Mouse (Mus musculus) brain, adult 2 months (tissue): ENCODE data around the gene Car5a.

Experiments used
- DNase-seq: peaks from one replicate; pipeline ENCODE4 v3.0.0; 2011; ENCODE audit warnings: low read depth, low spot score

Gene Car5a

DNA sequence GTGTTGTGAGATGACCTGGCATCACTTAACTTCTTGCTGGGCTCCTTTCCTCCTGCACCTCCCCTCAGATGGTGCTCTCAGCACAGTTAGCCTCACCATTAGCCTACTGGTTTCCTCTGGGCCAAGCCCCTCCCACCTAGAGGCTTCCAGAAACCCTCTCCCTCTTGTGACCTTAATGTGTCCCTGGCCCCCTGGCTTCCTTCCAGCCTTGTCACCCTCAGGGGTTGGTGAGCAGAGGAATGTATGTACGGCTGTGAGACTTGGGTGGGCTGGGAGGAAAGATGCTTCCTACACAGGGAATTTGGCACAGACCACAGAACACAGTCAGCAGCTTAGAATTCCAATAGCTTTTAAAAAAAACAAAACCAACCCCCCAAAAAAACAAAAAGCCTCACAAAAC is 63.9 kb downstream of the Car5a start:
- no peak for DNase-seq

DNA sequence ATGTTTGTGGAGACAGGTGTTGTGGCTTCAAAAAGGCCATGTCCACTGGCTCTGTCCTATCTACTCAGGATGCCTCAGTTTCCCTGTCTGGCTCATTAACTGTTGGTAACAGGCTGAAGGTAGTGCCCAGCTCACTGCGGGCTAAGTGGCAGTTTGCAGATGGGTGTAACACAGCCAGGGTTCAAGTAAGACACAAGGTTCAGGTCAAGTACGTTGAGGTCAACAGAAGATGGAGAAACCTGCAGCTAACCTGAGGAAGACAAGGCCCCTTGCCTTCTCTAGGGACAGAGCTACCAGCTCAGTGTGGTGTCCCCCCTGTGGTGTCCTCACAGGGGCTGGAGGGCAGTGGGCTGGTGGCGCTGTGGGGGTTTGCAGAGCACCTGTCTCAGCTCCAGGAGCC is 65.0 kb downstream of the Car5a start:
- DNase-seq, result no peak

GRCm38 (mm10) chr8:121877828-121878480 is 66.8 kb downstream of the Car5a start:
- DNase-seq, result no peak

DNA sequence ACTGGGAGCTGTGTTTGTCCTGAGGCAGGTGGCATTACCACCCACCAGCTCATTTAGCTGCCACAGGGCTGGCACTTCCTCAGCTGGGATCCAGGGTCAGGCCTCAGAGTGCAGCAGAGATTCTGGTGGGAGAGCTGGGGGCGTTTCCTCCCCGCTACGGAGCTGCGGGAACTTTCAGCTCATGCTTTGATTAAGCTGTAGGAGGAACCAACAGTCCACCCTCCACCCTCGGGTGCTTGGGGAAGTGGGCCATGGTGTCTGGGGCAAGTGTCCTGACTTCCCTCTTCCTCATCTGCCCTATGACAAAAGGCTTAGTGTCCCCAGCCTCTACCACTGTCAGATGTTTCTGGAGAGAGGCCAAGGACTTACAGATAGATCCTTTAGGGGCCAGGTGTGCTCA is 67.5 kb downstream of the Car5a start:
- no peak for DNase-seq

GRCm38 (mm10) chr8:121875517-121875916 is 69.2 kb downstream of the Car5a start:
- no peak for DNase-seq

- peak; percentile 61 for DNase-seq
Measured at GRCm38 (mm10) chr8:121875045-121875444, 69.7 kb downstream of the Car5a start.

- DNase-seq, result peak; percentile 41
Measured at GRCm38 (mm10) chr8:121874031-121874430, 70.7 kb downstream of the Car5a start.

DNA sequence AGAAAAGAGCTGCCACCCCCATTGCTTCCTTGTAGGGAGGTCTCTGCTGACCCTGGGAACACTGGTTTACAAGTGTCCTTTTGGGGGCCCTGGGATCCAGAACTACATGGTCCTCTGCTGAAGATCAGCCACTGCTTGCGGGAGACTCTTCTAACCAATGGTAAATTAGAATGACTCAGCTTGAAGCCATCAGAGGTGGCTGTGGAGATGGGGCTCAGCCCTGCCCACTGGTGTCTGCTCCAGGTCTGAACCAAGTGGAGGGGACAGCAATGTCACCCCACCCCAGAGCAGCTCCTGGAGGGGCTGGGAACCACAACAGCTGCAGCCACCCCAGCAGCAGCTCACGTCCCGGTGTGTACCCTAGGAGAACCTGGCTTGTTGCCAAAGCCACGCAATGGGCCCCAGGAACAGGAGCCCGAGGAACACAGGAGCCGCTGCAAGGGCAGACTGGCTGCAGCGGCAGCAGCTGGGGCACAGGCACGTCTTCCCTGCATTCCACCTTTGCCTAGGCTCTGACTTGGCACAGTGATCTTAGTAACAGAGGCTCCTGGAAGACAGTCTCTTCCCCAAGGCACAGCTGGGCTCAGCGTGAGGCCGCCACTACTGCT is 72.8 kb downstream of the Car5a start:
- DNase-seq, result peak; percentile 41

GRCm38 (mm10) chr8:121870190-121870589 is 74.5 kb downstream of the Car5a start:
- no peak for DNase-seq

- no peak for DNase-seq
Measured at GRCm38 (mm10) chr8:121868896-121869295, 75.8 kb downstream of the Car5a start.

GRCm38 (mm10) chr8:121868196-121868595 is 76.5 kb downstream of the Car5a start:
- DNase-seq, result no peak
